Mouse (Mus musculus): ENCODE data around the gene Gm17469. TPM values are rescaled to one million over a fixed set of nuclear protein-coding genes. Genes with fewer than 3 reads are reported as not detected.
"Not testable (repeated sequence)": the region's sequence is repeated elsewhere in the genome, so short reads cannot be mapped to it uniquely, and the experiment has no call there.

Gene Gm17469
- polyA plus RNA-seq (2015; fragmentation: Nextera tagmentation; extraction: Ambion mirVana) = not detected in 2 replicates

DNA sequence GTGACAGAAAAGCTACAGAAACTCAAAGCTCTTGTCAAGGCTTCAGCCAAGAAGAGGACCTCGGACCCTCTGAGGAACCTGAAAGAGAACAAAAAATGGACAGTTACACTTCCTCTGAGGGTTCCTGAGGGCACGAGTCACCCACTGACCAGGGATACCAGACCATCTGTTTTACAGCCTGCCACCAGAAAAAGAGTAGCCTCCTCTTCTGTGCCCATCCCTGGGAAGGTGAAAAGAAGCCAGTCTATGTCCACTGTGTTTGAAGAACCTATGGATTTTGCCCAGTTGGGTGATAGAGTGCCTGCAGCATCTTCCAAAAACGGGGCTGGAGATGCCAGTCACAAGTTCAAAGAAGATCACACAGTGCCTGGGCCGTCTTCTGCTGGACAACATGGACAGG, at the start of gene Gm17469:
Gene Gm17469, plus strand, starts transcription at position 301 of the 400 bp plus-strand sequence.
- H3K4me2 ChIP-seq; H3K27ac ChIP-seq (replicated peaks); ATAC-seq (ENCODE audit: low FRiP score, low read depth); H3K9me3 ChIP-seq; H3K4me1 ChIP-seq (replicated peaks); H3K27me3 ChIP-seq; H3K9ac ChIP-seq; H3K4me3 ChIP-seq; H3K36me3 ChIP-seq: not testable (repeated sequence)
- WGBS = no CpG with 5 or more reads among the region's 4 CpGs

Other genes starting within 250 kb of the Gm17469 start
- not detected in 2 replicates for gene Gm17584, start 129.3 kb upstream of the Gm17469 start, polyA plus RNA-seq (2015; fragmentation: Nextera tagmentation; extraction: Ambion mirVana)